Comparison of ENCODE assay signal across 18 mouse cellular contexts in genomic region chr16:63793805-63794204, GRCm38 (mm10).
DNase-seq lines count a peak whose midpoint lies in the region; ATAC-seq and TF ChIP-seq lines count a peak whose summit lies in the region.
"Had no signal": no experiment of that assay in that cellular context is flagged by ENCODE, and none has a peak within 500 bp of the region (broad histone marks: within the 10 kb centered on the region; RNA-seq: fewer than 3 reads in every experiment).

No protein-coding gene starts in this region.

- 55% methylated on average over 1 of the region's 1 CpGs for WGBS in forebrain, embryonic 14.5 days
- WGBS in forebrain, embryonic 16.5 days: 48% methylated on average over 1 of the region's 1 CpGs
- WGBS in limb, embryonic 14.5 days: 80% methylated on average over 1 of the region's 1 CpGs
- 93% methylated on average over 1 of the region's 1 CpGs for WGBS in limb, embryonic 10.5 days
- WGBS in liver, embryonic 12.5 days (ENCODE audit: insufficient replicate concordance): 68% methylated on average over 1 of the region's 1 CpGs

- H3K27ac ChIP-seq in forebrain, embryonic 14.5 days (ENCODE audit: low read depth, low read length): peak overlapping the region; percentile 11; the same call in 1 of the 2 replicates
- H3K27ac ChIP-seq in forebrain, embryonic 16.5 days (ENCODE audit: low read length): no peak overlapping the region
- no peak overlapping the region for H3K27ac ChIP-seq in limb, embryonic 14.5 days (replicated peaks; ENCODE audit: low read depth, low read length)
- no peak overlapping the region for H3K27ac ChIP-seq in limb, embryonic 10.5 days
- H3K27ac ChIP-seq in liver, embryonic 12.5 days: no peak overlapping the region
- H3K27ac ChIP-seq: forebrain, embryonic 10.5 days; hindbrain, embryonic 10.5 days; midbrain, embryonic 10.5 days had no signal

- H3K9ac ChIP-seq in forebrain, embryonic 14.5 days (ENCODE audit: low read length): no peak overlapping the region
- H3K9ac ChIP-seq in forebrain, embryonic 16.5 days (replicated peaks; ENCODE audit: low read depth, low read length): no peak overlapping the region
- no peak overlapping the region for H3K9ac ChIP-seq in limb, embryonic 14.5 days (ENCODE audit: low read depth, low read length, severe bottlenecking)
- H3K9ac ChIP-seq in liver, embryonic 12.5 days: no peak overlapping the region

- no peaks in the 10 kb centered on the region for H3K27me3 ChIP-seq in forebrain, embryonic 14.5 days (replicated peaks; ENCODE audit: control insufficient read depth, insufficient read depth, low read length)
- H3K27me3 ChIP-seq in forebrain, embryonic 16.5 days (replicated peaks; ENCODE audit: control insufficient read depth, insufficient read depth, low read length): no peaks in the 10 kb centered on the region
- H3K27me3 ChIP-seq in limb, embryonic 14.5 days (ENCODE audit: control insufficient read depth, insufficient read depth, low read length): no peaks in the 10 kb centered on the region
- no peaks in the 10 kb centered on the region for H3K27me3 ChIP-seq in limb, embryonic 10.5 days (ENCODE audit: low read depth, poor library complexity, severe bottlenecking)
- no peaks in the 10 kb centered on the region for H3K27me3 ChIP-seq in liver, embryonic 12.5 days (replicated peaks)

- no peak for TF ChIP-seq POLR2A in limb, embryonic 14.5 days (IDR thresholded peaks at IDR 0.05; ENCODE audit: borderline replicate concordance, extremely low read depth, insufficient read depth, insufficient read length)

- peak; percentile 41 for DNase-seq in forebrain, embryonic 14.5 days (ENCODE audit: low spot score)
- DNase-seq in limb, embryonic 14.5 days (ENCODE audit: low spot score): peak; percentile 49
- no peak for DNase-seq in limb, embryonic 10.5 days (ENCODE audit: low spot score)
- DNase-seq in right cerebral cortex, postnatal 25 days: peak; percentile 7
- DNase-seq in right cerebral cortex, postnatal 36 days (ENCODE audit: low spot score in 2 of 2): no peak
- no peak for DNase-seq in left cerebral cortex, adult 11 months (ENCODE audit: low spot score)
- DNase-seq: adrenal gland, adult 8-10 months; cerebellum, adult 11-12 months; cerebellum, postnatal 36 days; kidney, adult 2 months; kidney, postnatal 14 days; lung, postnatal 36 days had no signal

- H3K4me1 ChIP-seq in forebrain, embryonic 14.5 days (ENCODE audit: control insufficient read depth, insufficient read depth, low read length): peaks cover 11% of the 10 kb centered on the region
- peaks cover 4% of the 10 kb centered on the region for H3K4me1 ChIP-seq in forebrain, embryonic 16.5 days (replicated peaks; ENCODE audit: control insufficient read depth, insufficient read depth, low read length)
- peaks cover 9% of the 10 kb centered on the region; the same call in 1 of the 2 replicates for H3K4me1 ChIP-seq in limb, embryonic 14.5 days (ENCODE audit: control insufficient read depth, insufficient read depth, low read length)
- no peaks in the 10 kb centered on the region for H3K4me1 ChIP-seq in limb, embryonic 10.5 days
- no peaks in the 10 kb centered on the region for H3K4me1 ChIP-seq in liver, embryonic 12.5 days
- H3K4me1 ChIP-seq: forebrain, embryonic 10.5 days; hindbrain, embryonic 10.5 days; midbrain, embryonic 10.5 days had no signal

- H3K36me3 ChIP-seq in forebrain, embryonic 14.5 days (ENCODE audit: control insufficient read depth, insufficient read depth, low read length): no peaks in the 10 kb centered on the region
- H3K36me3 ChIP-seq in forebrain, embryonic 16.5 days (ENCODE audit: control insufficient read depth, insufficient read depth): no peaks in the 10 kb centered on the region
- no peaks in the 10 kb centered on the region for H3K36me3 ChIP-seq in limb, embryonic 14.5 days (ENCODE audit: control insufficient read depth, insufficient read depth, low read length)
- no peaks in the 10 kb centered on the region for H3K36me3 ChIP-seq in limb, embryonic 10.5 days
- no peaks in the 10 kb centered on the region for H3K36me3 ChIP-seq in liver, embryonic 12.5 days
- H3K36me3 ChIP-seq: forebrain, embryonic 10.5 days; hindbrain, embryonic 10.5 days; midbrain, embryonic 10.5 days had no signal

- no peaks in the 10 kb centered on the region for H3K9me3 ChIP-seq in forebrain, embryonic 14.5 days (replicated peaks; ENCODE audit: control insufficient read depth, low read length)
- H3K9me3 ChIP-seq in forebrain, embryonic 16.5 days (ENCODE audit: control insufficient read depth, low read length): no peaks in the 10 kb centered on the region
- no peaks in the 10 kb centered on the region for H3K9me3 ChIP-seq in limb, embryonic 14.5 days (ENCODE audit: control insufficient read depth, low read length)
- no peaks in the 10 kb centered on the region for H3K9me3 ChIP-seq in limb, embryonic 10.5 days (replicated peaks)
- H3K9me3 ChIP-seq in liver, embryonic 12.5 days (replicated peaks): no peaks in the 10 kb centered on the region
- H3K9me3 ChIP-seq: forebrain, embryonic 10.5 days; hindbrain, embryonic 10.5 days; midbrain, embryonic 10.5 days had no signal

- no peak overlapping the region for H3K4me3 ChIP-seq in forebrain, embryonic 14.5 days (ENCODE audit: low read depth, low read length)
- H3K4me3 ChIP-seq in forebrain, embryonic 16.5 days (replicated peaks; ENCODE audit: low read length): no peak overlapping the region
- H3K4me3 ChIP-seq in limb, embryonic 14.5 days (replicated peaks; ENCODE audit: low read length): no peak overlapping the region
- no peak overlapping the region for H3K4me3 ChIP-seq in limb, embryonic 10.5 days
- no peak overlapping the region for H3K4me3 ChIP-seq in liver, embryonic 12.5 days
- H3K4me3 ChIP-seq: forebrain, embryonic 10.5 days; hindbrain, embryonic 10.5 days; midbrain, embryonic 10.5 days had no signal

- H3K4me2 ChIP-seq in forebrain, embryonic 14.5 days (ENCODE audit: low read length): no peak overlapping the region
- no peak overlapping the region for H3K4me2 ChIP-seq in forebrain, embryonic 16.5 days (ENCODE audit: low read length)
- no peak overlapping the region for H3K4me2 ChIP-seq in limb, embryonic 14.5 days (replicated peaks; ENCODE audit: low read depth, low read length, severe bottlenecking)
- H3K4me2 ChIP-seq in liver, embryonic 12.5 days: no peak overlapping the region
- H3K4me2 ChIP-seq: liver, embryonic 11.5 days had no signal

- 0 out of 2 replicates have a peak, but pooled peaks have one; percentile 29 for ATAC-seq in forebrain, embryonic 14.5 days
- ATAC-seq in forebrain, embryonic 16.5 days: no peak
- no peak for ATAC-seq in limb, embryonic 14.5 days (ENCODE audit: low FRiP score, low read depth)
- no peak for ATAC-seq in liver, embryonic 12.5 days

Comparison
In these comparisons a context has a peak if more than half of its experiments do, and no peak if none do; other contexts are left out.
1. DNase-seq: peak in forebrain, embryonic 14.5 days (single experiment), limb, embryonic 14.5 days (single experiment) and right cerebral cortex, postnatal 25 days (single experiment); none in limb, embryonic 10.5 days (single experiment), right cerebral cortex, postnatal 36 days (0 of 2) and left cerebral cortex, adult 11 months (single experiment).